Mouse (Mus musculus): ENCODE measurements at regions not wholly inside any gene's neighbourhood (a gene's known extent, or its start where the extent isn't known, plus 50 kb on each side); places are given as distances from the start of the nearest gene placed in this dataset.
A peak's percentile ranks its signal among the peaks of the same experiment; 100 is the strongest.

DNA sequence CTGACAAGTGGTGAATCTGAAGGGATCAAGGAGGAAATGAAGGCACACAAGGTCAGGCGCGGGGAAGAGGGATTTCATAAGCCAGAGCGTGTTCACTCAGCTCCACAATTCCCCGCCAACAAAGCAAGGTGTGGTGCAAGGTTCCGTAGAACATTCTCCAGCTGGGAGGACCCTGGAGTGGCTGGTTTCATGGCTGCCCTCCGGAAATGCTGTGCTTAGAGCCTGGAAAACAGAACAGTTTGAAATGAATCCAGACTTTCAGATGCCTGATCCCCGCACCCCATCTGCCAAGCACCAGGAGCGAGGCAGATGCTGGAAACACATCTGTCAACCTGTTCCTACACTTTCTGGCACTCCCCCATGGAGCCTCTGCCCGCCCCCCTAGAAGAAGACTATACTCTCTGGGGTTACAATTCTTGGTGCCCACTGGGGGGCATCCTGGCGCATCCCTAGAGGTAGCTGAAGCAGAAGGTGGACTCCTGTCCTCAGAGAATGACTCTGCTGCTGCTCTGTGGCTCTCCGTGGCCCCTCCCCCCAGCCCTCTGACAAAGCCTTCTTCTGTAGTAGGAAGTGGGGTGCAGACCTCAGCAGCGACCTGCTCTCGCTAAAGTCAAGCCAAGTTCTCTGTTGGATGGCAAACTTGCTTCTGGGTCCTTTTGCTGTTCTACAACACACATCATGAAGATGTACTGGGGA lies 54.5 kb upstream of the Mafb start:
- DNase-seq: no peak

DNA sequence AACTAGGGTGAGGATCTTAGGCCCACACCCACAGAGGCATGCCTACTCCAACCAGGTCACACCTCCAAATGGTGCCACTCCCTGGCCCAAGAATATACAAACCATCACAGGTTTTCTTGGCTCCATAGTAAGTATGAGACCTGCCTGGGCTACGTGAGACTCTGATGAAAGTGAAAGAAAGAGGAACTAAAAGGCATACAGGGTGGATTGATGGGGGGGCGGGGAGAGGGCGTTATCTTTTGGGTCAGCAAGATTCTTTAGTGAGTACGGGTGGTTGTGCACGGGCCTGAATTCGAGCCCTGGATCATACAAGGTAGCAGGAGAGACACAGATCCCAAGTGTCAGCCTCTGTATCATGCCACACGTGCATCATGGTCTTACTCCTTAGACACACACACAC lies 57.6 kb upstream of the Mafb start:
- DNase-seq: no peak

DNA sequence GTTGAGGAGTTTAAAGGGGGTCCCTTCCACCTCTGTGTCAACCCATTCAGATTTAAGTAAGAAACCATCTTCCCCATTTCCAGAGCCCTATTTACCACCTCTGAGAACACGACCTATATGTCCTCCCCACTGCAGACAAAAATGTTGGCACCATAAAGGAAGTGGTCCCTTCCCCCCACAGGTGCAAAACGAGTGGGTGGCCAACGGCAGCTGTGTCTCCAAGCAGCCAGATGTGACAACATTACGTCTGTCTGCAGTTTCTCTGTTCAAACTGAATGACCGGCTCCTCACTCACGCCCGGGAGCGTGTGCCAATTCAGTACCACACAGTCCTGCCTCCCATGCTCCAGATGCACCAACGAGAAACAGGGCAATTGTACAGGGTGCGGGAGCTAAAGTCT lies 60.6 kb upstream of the Mafb start:
- no peak for DNase-seq

DNA sequence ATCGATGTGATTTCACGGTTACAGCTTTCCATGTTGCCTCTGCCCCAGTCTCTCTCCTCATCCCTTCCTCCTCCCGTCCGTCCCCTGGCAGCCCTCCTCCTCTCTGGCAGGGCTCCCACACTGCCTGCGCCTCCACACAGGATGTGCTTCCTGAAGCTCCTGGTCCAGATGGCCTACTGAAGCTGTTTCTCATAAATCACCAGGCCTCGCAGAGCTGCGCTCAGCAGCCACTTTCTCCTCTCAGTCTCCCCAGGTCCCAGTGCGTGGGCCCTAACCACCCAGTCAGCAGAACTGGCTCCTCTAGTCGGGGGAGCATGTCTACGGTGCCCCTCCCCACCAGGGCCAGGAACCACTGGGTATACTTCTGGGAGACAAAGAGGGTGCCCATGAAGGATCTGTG lies 66.4 kb upstream of the Mafb start:
- peak; percentile 98 for DNase-seq

DNA sequence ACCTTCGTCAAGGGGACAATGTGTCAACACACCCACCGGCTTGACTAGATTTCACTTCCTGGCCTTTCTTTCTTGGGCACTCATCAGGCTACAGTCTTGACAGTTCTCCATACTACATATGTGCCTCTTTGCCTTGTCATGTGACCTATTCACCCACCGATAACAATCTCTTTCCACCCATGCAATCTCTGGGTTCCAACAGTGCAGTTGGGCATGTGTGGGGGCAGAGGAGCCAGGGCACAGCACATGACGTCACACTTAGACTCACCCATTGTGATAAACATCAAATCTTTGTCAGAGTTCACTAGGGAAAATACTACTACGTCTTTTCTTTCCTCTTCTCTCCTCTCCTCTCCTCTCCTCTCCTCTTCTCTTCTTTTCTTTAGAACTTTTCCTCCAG lies 67.8 kb upstream of the Mafb start:
- no peak for DNase-seq

DNA sequence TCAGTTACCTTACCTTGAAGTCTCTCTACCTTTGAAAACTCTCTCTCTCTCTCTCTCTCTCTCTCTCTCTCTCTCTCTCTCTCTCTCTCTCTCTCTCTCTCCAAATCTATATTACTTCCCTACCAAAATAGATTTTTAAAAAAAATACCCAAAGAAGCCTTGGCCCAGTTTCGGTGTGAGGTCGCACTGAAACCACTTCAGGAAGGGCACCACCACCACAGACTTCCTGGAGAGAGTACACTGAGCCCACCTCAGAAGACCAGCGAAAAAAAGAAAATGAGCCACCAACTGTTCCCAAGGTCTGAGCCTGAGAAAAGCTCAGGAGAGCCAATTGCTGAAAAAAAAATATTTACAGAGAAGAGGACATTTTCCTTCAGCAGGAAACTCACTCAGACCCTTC lies 68.8 kb upstream of the Mafb start:
- DNase-seq: no peak

DNA sequence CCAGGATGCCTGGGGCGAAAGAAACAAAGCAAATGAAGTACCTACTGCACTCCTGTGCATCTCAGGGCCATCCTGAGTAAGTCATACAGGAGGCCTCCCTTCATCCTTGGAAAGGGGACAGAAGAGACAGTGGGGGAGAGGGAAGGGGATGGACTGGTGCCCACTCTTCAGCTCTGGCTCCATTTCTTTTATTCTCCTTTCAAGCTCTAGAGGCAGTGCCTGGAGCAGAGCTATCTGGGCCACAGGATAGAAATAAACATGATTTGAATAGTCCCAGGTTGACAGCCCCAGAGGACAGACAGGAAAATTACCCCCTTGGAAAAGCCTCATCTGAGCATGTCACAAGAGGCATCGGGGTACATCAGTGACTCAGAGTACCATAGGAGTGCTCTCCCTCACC lies 72.2 kb upstream of the Mafb start:
- DNase-seq: no peak

DNA sequence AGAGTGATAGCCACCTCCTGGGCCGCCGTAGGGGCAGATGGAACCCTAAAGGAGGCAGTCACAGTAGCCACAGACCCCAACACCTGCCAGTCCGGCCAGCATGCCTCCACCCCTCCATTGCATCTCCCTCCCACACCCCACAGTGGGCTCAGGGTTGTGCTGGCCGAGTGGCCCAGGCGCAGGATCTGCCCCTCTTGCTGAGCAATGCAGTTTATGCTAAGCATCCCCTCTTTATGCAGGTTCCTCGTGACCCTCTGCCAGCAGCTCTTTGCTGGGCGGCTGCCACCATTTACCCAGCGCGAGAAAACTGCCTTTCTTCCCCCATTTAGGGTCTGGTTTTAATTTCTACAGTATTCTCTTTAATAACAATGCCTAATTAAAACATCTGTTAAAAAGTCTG lies 73.4 kb upstream of the Mafb start:
- DNase-seq: no peak

DNA sequence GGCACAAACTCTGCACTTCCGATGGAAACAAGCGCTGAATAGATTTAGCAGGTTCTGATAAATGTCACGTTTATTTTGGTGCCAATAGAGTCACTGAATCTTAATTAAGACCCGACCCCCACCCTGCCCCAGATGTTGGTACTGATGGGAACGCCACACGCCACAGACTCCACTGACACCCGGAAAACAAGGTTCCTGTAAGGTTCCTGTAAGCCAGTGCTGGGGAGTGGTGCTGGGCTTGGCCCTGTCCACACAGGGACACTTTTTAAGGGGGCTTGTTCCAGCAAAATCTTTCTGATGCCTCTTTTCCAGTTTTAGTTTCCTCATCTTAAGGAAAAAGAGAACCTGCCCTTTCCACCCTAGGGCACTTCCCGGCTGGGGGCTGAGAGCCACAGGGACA lies 84.2 kb upstream of the Mafb start:
- DNase-seq: peak; percentile 96

DNA sequence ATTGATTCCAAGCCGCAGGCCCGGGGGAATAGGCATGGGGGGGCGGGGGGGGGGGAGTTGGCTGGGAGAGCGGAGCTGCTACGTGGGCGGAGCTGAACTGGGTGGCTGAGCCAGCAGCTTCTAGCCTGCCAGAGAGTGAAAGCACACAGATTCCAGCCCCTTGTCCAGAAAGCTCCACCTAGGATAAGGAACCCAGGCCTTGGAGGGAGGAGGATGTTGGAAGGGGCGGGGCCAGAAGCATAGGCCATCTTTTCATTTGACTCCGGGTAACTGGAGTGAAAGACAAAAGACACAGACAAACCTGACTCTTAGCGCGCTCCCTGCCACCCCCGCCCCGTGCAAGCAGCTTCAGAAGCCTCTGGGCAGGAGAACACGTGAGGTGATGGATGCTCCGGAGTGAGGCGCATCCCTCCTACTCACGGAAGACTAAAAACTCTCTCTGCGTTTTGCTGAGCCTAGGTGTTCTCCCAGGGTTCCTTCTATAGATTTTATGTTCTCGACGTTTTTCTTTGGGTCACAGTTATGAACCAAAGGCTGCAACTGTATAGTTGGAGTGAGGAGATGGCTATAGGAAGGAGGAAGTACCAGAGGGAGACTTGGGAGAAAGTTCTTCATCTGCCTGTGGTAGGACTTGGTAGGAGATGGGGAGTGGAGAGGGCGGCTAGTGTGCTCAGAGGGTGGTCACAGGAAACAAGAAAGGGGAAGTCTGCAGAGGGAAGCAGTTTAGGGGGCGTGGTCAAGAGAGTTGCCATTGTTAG lies 84.8 kb upstream of the Mafb start:
- peak; percentile 99 for DNase-seq

DNA sequence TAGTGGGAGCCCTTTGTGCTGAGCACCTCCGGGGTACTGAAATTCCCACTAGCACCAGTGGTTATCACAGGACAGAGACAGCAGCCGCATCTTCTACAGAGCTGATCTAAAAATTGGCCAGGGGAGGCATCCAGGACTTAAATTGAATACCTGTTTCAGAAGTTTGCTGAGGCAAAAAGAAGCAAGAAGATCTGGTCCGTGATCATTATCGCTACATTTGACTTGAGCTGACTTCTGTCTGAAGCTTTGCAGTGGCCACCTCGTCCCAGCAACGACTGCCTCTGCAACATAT lies 85.3 kb upstream of the Mafb start:
- DNase-seq: no peak

DNA sequence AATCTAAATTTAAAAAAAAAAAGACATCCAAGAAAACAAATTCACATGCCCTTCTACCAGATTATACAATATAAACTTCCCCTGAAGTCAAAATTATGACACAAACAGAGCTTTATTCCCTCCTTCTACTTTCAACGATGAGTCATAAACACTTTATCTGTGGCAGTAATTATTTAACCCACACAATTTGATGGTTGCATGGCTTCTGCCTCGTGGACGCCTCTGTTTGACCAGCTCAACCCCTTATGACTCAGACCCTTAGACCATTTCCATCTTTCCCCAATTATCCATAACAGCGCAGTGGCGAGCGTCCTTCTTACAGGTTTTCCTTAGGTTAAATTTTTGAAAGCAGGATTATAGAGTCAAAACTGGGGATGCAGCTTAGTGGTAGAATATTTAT lies 85.9 kb upstream of the Mafb start:
- DNase-seq: no peak

DNA sequence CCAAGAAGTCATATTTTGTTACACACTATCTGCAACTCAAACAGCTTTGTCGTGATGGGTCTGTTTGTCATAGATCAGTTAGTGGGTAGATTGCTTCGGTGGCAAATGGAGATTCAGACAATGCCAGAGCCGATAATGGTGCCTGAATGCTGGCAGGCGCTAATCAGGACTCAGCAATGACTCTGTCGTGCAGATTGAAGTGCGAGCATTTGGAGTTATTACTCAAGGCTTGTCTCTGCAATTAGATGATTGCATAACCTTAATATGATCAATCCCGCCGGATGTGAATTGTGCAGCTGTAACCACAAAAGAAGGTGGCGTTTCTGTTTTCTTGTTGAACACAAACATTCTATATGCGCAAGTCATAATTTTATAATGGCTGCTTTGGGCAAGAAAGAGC lies 88.8 kb upstream of the Mafb start:
- no peak for DNase-seq

DNA sequence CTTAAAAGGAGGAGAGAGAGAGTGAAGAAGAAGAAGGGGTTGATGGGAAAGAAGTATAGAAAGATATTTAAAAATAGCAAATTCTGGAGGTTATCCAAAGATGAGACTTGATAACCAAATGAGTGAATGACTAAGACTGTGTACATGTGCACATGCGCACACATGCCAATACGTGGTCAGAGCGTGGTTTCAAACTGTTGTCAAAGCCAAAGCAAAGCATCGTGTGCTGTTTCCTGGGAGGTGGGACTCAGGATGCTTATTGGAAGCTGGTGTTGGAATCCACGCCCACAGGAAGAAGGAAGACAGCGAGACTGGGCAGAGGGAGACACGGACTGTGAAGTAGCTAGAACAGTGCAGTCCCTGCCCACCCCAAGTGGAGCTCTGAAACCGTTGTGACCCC lies 89.8 kb upstream of the Mafb start:
- DNase-seq: no peak

DNA sequence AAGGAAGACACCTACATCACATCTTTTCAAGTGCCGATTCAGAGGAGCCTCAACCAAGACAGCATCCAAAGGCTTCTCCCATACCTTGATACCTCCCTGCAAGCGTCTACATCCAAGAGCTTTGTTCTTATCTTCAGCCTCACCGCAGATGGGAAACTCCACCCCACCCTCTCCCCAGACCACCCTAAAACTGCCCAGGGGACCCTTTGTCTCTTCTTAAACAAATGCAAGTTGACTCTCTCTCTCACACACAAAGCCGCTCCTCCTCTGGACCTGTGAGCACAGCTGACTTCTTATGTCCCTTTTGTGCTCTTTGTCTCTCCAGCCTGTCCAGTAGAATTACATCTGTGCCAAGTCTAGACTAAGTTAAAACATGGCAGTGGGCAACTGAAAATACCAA lies 104.7 kb upstream of the Mafb start:
- DNase-seq: no peak

DNA sequence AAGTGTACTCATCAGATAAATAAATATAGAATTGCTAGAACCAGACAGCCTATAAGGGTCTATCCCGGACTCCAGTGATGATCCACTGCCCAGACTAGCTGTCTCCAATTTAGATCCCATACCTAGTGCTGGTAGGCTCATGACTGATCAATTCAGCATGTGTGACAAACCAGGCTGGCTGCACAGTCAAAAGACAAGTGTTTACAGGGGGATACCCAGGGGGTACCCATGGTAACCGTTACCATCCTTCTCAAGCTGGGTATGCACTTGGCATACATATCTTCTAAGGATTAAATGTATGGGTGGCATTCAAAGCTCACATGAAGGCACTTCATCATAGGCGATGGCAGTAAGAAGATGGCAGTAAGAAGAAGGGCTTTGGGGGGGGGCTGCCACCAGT lies 109.3 kb upstream of the Mafb start:
- DNase-seq: no peak

DNA sequence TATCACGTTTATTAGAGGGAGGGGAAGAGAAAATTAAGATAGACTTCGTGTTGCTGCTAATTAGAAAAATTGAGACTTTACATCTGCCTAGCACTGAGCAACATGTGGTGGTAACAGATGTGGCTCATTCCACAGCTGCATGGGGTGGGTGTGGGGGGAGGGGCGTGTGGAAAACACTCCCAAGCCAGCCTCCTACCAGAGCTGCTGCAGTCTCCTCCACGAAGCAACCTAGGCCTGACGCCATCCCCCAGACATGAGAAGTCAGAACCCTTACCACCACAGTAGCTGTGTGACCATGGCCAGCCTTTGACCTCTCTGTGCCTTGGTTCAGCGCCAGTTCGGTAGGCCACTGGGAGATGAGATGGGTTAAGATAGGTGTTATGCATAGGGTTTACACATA lies 112.4 kb upstream of the Mafb start:
- DNase-seq: no peak

DNA sequence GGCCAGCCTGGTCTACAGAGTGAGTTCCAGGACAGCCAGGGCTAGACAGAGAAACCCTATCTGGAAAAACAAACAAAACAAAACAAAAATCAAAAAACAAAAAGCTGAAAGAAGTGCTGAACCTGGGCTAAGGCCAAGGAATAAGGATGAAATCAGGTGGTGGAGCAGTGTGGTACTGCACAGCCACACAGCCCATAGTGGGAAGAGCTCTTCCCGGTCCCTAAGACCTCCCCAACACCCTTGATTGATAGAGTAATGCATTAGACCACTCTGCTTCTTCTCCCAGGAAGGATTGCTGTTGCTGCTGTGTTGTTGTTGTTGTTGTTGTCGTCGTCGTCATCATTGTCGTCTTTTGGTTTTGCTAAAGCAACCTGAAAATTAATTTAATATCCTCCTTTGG lies 118.2 kb upstream of the Mafb start:
- no peak for DNase-seq

DNA sequence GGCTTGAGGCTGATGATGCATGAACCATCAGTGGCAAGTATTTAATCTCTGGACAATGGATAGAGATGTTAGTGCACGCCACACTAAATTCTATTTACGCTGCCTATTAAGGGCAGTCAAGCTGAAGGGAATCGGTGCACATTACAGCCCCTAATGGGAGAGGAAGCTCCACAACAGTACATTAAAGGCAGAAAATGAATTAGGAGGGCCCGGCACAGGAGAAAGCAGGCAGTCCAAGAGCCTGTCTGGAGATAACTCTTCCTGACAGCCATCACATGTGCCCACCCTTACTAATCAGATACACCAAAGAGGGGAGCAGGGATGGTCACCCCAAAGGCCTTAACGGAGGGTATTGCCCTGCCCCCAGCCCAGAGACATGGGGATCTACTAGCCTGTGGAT lies 118.7 kb upstream of the Mafb start:
- no peak for DNase-seq

DNA sequence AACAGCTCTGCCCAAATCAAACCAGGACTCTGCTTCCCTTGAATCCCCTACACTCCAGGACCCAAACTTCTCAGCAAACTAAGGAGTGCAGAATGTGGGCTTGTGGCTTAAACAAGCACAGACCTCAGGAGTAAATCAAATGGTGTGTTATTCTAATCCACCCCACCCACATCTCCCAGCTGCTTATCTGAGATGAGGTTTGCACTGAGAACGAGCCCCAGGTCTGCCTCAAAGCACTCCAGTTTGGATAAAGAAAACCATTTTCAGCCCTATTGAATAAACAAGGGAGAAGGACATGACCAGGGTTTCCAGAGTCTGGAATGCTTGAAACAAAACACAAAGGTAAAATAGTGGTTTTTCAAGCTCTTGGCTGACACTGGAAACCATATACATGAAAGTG lies 132.9 kb upstream of the Mafb start:
- DNase-seq: no peak

DNA sequence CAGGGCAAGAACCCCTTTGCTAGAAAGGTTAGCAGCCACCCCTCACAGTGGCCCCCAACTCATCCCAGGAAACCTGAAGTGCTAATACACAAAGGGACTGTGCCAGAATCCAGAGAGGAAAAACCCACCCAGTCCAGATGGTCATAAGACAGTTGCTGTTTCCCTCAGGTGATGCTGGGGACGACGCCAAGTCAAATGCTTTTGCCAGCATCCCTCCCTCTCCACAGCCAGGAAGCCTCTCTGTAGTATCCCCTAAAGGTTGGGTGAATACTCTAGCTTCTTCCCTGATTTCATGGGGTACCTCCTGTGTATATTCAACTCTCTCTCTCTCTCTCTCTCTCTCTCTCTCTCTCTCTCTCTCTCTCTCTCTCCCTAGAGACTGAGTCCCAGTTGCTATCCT lies 136.0 kb upstream of the Mafb start:
- peak; percentile 85 for DNase-seq

DNA sequence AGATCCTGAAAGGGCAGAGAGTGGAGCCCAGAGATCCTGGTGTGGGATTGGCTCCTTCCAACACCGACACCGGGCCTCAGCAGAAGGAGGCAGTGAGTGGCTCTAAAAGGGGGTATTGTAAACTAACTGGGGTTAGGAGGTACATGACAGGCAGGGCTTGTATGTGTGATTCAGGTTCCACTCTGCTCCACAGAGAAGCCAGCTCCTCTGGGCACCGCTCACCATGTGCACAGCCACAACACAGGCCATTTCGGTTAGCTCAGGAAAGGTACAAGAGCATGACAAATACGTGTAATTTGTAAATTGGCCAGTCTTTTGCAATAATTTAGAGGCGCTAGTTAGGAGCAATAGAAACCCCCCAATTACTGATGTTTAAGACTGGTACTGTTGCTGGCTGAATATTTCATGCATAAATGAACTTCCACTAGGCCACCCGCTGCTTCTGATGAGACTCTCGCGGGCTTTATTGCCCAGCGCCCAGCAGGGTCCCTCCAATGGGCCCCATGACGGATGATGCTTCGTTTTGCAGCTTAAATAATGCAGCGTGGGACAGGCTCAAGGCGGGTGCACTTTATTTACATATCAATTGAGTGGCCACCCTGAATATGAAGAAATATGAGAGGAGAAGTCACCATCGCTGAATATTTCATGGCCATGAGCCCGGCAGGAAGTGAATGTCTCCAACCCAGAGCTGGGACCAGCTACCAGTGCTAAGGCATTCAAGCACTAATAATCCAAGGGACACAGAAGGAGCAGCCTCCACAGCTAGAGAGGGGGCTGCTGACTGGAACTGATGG lies 136.9 kb upstream of the Mafb start:
- DNase-seq: peak; percentile 77

DNA sequence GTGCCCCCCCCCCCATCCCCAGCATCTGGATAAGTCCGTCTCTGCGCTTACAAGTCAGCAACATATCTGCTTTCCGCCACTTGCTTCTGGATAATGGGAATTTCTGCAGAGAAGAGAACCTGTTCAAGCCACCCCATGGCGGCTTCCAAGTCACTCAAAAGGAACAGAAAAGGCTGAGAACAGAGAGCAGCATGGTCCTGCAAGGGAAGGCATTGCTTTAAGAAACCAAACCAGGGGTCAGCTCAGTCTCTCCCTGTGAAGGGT lies 137.5 kb upstream of the Mafb start:
- peak; percentile 74 for DNase-seq

DNA sequence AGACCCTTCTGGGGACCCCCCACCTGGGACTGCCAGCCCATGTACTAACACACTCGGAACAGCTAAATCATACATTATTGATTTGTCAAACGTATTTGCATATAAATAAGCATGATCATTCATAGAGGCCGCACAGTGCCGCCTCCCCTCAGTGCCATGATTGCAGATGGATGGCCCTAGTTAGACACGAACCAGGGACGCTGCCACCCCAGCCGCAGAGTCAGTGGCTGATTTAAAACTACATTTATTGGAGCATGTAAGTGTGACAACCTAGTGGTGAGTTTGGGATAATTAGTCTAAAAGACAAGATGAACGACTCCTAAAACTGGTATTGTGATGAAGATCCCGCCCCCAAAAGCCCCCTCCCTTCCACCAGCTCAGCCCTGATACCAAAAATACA lies 138.3 kb upstream of the Top1 start:
- no peak for DNase-seq
